Mouse (Mus musculus): ENCODE results near the gene Fbxo2.

Gene Fbxo2

GRCm38 (mm10) chr4:148143721-148144120 lies 16.7 kb upstream of the Fbxo2 start:
- DNase-seq (ENCODE audit: low read depth, low spot score): no peak

- no peak for DNase-seq (ENCODE audit: low read depth, low spot score)
Measured at GRCm38 (mm10) chr4:148147714-148148113, 12.7 kb upstream of the Fbxo2 start.

- no peak for DNase-seq (ENCODE audit: low read depth, low spot score)
Measured at GRCm38 (mm10) chr4:148149540-148149939, 10.9 kb upstream of the Fbxo2 start.

GRCm38 (mm10) chr4:148150242-148150641 lies 10.2 kb upstream of the Fbxo2 start:
- DNase-seq (ENCODE audit: low read depth, low spot score): no peak

- no peak for DNase-seq (ENCODE audit: low read depth, low spot score)
Measured at GRCm38 (mm10) chr4:148150953-148151266, 9.5 kb upstream of the Fbxo2 start.

- DNase-seq (ENCODE audit: low read depth, low spot score): no peak
Measured at GRCm38 (mm10) chr4:148151267-148152168, 8.9 kb upstream of the Fbxo2 start, which contains the start of gene Fbxo6. Gene Fbxo6, minus strand, starts transcription at chr4:148152140.

DNA sequence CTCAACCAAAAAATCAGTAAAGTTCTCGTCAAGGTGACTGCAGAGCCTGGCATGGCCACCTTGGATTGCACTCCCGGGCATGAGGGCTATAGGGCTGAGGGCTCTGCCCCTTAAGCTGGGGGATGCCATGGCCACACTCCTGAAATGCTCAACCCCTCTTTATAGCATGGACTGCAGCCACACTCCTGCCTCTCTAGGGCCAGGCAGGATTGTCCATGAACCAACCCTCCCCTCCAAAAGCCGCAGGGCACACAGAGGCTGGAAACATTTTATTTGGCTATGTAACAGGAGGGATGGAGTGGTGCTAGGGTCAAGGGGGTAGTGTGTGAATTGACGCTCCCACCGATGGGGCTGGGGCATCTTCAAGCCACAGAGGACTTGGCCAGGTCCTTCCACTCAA lies 7.9 kb upstream of the Fbxo2 start:
- DNase-seq (ENCODE audit: low read depth, low spot score): no peak

GRCm38 (mm10) chr4:148154006-148154405 lies 6.4 kb upstream of the Fbxo2 start:
- DNase-seq (ENCODE audit: low read depth, low spot score): no peak

- no peak for DNase-seq (ENCODE audit: low read depth, low spot score)
Measured at GRCm38 (mm10) chr4:148154982-148155381, 5.4 kb upstream of the Fbxo2 start.

DNA sequence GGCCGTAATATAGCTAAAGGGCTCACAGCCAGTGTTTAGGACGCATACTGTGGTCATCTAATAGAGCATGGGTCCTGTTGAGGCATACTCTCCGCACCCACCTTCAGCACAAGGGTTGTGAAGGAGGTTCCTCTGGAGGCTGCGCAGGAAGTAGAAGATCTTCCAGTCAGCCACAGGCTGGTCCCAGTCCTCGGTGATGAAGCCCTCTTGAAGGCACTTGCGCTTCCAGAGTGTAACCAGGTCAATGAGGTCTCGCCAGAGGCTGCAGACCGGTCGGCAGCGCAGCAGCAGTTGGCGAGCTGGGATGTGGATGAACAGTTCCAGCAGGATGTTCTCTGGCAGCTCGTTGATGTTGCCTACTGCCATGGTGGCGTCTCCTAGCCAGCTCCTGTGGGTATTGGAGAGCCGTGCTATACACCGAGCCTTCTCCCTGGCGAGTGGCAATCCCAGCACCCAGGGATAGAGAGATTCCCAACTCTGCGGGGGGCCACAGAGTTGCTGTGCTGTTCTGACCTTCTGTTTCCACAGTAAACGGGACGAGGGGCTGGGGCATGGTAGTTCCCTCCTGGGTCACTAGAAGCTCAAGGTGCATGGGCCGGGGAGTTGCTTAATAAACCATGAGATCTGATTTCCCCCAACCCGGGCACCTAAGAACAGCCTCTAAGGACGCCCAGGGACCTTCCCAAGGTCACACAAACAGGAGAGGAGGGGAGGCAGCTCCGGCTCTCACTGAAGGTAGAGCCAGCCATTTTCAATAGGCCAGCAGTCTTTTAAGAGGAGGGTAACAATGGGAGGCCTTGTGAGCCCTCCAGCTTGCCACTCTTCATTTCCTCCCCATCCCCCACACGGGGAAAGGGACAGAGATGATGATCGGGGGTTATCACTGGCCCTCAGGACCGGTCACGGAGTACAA lies 1.7 kb upstream of the Fbxo2 start:
- DNase-seq (ENCODE audit: low read depth, low spot score): no peak

DNA sequence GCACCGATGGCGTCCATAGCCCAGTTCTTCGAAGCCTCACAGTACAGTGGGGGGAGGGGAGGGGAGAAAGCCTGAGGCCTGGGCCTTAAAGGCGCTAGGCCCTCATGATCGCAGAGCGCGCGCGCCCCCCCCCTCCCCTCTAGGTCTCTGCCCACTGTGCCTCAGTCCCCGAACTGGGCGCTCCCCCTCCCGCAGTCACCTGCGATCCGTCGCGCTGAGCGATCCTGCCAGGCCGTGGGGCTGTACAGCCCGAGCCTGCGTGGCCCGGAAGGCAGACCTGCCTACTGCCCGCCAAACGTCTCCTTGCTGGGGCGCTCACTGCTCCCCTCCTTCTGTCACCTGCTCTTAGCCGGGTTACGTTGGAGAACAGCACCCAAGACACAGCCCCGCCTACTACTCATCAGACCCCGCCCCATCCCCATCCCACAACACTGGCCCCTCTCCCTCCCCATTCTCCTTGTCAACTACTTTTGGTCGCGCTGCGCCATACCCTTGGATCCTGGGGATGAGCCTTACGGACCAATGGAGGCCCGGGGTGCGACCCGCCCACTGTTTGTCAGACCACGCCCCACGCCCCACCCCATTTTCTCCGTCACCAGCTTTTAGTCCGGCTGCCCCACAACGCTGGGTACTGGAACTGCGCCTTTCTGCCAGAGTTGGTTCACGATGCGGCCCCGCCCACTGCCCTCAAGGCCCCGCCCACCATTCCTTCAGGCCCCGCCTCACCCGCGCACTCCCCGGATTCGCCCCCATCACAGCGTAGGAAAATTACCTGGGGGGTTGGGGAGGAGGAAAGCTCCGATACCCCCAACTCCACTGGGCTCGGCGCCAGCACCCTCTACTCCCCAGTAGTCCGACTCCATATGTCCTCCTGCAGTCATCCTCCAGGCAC lies 631 bp upstream of the Fbxo2 start:
- peak; percentile 97 for DNase-seq (ENCODE audit: low read depth, low spot score)

GRCm38 (mm10) chr4:148164002-148164439 lies 3.6 kb downstream of the Fbxo2 start:
- DNase-seq (ENCODE audit: low read depth, low spot score): no peak

DNA sequence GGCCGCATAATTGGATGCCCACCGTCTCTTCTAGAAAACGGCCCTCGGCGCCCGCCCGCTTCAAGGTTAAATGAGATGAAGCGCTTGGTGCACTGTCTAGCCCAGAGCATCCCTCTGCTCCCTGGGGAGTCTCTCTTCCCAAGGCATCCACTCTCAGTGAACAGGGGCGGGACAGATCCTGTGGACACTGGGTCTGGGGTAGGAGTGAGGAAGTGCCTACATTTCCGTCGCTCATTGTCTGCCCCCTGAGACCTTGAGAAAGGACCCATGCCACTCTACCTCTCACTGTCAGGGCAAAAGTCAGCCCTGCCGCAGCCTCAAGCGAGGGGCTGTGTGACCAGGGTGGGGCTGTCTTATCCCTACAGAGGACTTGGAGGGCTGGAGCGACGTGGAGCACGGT lies 4.0 kb downstream of the Fbxo2 start:
- no peak for DNase-seq (ENCODE audit: low read depth, low spot score)

GRCm38 (mm10) chr4:148165551-148165950 lies 5.1 kb downstream of the Fbxo2 start:
- DNase-seq (ENCODE audit: low read depth, low spot score): no peak

- no peak for DNase-seq (ENCODE audit: low read depth, low spot score)
Measured at GRCm38 (mm10) chr4:148166431-148166830, 6.0 kb downstream of the Fbxo2 start.

DNA sequence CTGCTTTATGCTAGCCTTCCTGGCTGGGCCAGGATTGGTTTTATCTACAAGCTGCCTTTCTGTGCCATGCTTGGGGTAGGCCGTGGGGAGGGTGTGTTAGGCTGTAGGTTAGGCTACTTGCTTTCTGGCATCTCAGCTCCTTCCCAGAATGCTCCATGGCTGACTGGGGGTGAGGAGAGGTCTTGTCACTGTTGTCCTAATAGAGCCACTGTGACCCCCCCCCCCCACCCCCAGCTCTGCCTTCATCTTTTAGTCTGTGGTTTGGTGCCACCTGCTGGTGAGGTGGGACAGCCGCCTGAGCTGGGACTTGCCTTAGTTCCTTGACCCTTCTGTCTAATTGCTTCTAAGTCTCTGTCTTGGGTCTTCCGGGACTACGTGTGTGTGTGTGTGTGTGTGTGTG lies 6.6 kb downstream of the Fbxo2 start:
- DNase-seq (ENCODE audit: low read depth, low spot score): no peak

DNA sequence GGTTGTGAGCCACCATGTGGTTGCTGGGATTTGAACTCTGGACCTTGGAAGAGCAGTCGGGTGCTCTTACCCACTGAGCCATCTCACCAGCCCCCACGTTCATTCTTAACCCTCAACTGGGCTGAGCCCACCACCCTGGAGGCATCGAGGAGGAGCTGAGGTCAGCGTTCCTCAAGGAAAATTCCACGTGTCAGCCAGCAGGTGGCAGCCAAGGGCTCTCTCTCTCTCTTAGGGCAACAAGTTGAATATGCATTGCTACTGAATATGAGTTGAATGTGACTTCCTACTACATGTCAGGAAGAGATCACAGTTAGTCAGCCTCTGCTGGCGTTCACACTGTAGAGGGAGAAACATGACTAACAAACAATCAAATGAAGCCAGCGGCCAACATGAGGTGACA lies 7.9 kb downstream of the Fbxo2 start:
- DNase-seq (ENCODE audit: low read depth, low spot score): no peak

DNA sequence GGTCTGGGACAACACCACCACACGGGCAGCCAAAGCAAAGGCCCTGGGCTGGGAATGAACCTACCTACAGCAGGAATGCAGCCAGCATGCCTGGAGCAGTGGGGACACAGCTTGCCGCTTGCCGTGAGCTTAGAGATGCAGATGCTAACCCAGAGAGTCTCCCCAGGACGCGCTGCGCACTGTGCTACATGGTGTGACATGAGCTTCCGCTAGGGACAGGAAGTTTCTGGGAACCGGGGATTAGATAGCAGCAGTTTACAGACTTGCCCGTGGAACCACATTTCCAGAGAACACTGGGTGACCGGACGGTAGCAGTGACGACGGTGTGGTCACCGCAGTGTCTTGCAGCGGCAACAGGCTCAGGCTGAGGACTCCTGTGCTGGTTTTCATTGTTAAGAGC lies 9.2 kb downstream of the Fbxo2 start:
- no peak for DNase-seq (ENCODE audit: low read depth, low spot score)

DNA sequence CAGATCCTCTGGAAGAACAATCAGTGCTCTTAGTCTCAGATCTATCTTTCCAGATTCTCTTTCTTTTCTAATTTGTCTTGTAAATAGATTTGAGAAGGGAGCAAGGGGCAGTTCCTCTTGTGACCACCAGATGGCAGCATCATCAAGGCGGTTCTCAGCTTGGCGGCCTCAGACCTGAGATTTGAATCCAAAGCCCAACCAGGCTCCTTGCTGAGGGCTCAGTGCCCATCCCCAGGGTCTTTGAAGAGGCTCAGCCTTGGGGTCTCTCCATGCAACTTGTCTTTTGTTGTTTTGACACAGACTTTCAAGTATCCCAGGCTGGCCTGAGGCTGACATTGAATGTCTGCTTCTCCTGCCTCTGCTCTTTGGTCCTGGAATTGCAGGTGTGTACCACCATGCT lies 10.4 kb downstream of the Fbxo2 start:
- no peak for DNase-seq (ENCODE audit: low read depth, low spot score)

DNA sequence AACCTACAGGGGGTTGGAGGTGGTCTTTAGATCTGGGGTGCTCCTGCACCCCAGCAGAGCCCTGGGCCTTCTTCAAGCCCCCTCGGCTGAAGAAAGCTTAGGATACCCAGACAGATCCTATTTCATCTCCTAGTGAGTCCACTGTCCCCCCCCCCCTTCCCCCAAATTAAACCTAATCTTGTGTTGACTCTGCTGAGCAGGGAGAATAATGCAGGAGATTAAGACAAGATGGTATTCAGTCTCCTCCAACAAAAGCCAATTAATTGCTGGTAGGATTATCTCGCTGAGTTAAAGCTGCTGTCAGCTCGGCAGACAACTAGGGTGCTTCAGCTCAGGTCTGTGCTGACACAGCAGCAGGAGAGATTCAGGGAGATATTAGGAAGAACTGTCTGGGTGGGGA lies 10.8 kb downstream of the Fbxo2 start:
- no peak for DNase-seq (ENCODE audit: low read depth, low spot score)

- DNase-seq (ENCODE audit: low read depth, low spot score): no peak
Measured at GRCm38 (mm10) chr4:148173811-148174494, 13.5 kb downstream of the Fbxo2 start.

All from WW6 (cell line).